Mouse (Mus musculus) c-Kit-positive CD71-positive TER-119-negative erythroid progenitor cells, embryonic 14.5 days (primary cell): ENCODE data around the gene Gm17387.
A peak's percentile ranks its signal among the peaks of the same experiment; 100 is the strongest.

Experiments used
- DNase-seq: peaks from one replicate; pipeline ENCODE4 v3.0.0-alpha.2; 2013; ENCODE audit warnings: low read depth

Gene Gm17387

DNA sequence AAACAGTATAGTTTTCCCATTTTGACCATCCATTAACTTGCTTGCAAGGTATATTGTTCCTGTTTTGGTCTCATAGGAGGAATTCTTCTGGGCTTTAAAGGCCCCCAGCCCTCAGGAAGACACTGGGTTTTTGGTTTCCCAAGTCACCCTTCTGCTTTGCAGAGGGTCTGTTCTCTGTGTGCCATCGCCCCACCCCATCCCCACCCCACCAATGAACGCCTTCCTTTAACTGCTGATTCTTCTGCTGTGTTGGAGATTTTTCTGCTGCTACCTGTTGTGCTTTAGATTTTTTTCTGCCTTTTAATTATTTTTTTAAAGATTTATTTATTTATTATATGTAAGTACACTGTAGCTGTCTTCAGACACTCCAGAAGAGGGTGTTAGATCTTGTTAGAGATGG is at the start of gene Gm17387:
Gene Gm17387 (plus strand): TSS at position 301 of the 400 bp plus-strand sequence.
- DNase-seq = no peak

GRCm38 (mm10) chr7:140981704-140982103 is 47.2 kb upstream of the Gm17387 start:
- no peak for DNase-seq

DNA sequence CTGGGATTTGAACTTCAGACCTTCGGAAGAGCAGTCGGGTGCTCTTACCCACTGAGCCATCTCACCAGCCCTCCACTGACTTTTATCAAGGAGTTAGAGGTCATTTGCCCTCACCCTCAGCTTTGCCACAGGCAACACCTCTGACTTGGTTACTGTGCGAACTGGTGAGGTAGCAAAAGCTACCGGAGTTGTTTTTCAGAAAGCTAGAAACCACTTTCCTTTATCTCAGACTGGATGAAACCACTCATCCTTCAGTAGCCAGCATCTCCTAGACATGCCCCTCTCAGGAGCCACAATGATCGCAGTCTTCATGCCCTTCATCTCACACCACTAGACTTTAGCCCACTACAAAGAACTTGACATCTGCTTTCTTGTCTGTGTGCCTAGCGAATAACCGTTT is 46.0 kb upstream of the Gm17387 start:
- no peak for DNase-seq

DNA sequence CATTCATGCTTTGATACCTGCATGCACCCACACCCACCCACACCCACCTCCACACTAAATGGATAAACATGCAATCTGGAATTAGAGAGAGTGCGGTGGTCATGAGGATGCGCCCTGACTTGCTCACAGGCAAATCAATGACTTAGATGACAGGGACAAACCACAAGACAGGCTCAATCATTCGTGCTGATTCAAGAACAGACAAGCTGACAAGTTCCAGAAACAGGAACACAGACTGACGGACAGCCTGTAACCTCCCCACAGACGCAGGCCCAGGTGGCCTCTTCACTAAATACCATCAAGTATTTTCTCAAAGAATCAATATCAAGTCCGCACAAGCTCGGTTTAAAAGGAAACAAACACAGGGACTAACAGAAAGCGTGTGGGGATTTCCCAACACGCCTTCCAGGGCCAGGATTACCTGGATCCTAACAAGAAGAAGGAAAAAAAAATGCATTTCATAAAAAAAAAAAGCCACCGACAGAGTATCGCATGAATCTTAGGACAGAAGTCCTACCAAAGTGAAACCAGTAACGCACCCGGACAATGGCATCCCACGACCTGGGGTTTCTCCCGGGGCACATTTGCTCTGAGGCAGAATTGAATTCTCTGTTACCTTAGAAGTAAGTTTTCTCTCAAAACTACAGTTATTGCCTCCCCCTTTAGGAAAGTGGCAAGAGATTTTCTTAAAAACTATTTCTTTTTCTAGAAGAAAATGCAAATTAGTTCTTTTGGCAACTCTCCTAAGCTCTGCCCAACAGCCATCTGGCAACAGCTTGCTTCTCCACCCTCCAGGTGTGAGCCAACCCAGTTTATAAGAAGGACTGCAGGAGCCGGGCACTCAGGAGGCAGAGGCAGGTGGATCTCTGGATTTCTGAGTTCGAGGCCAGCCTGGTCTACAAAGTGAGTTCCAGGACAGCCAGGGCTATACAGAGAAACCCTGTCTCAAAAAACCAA is 41.5 kb upstream of the Gm17387 start:
- DNase-seq = no peak

- DNase-seq = no peak
Measured at GRCm38 (mm10) chr7:140989022-140989421, 39.9 kb upstream of the Gm17387 start.

DNA sequence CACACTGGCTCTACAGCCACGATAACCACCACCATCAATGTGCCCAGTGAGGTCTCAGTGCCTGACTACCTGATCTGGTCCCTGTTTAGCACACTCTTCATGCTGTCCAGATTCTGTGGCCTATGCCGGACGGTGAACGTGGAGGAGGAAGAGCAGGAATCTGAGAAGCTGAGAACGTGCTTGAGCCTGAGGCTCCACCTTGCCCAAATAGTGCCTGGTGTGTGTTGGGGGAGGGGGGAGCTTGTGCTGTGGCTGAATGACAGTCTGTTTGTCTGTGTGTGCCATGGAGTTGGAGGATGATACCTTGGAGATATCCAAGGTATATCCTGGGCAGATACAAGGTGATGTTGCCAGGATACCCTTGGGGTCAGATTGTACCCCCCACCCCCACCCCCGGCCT is 38.7 kb upstream of the Gm17387 start:
- no peak for DNase-seq

GRCm38 (mm10) chr7:140990622-140991021 is 38.3 kb upstream of the Gm17387 start:
- no peak for DNase-seq

GRCm38 (mm10) chr7:140991117-140991689 is 37.7 kb upstream of the Gm17387 start:
- DNase-seq = no peak

DNA sequence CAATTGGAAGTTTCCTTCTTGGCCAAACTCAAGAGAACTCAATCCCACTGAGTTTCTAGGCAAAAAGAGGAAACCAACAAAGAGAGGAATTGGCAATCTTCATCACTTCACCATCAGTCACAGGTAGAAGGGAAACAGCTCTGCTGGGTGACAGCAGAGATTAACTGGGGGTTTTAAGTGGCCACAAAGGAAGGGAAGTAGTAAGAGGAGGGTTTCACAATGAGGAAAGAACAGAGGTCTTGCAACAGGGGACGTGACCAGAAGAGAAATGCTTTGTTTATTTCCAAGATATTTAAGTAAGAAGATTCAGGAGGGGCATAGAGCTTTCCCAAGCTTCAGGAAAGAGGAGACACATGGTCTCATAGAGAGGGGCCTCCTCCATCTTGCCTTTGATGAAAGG is 31.1 kb upstream of the Gm17387 start:
- no peak for DNase-seq

DNA sequence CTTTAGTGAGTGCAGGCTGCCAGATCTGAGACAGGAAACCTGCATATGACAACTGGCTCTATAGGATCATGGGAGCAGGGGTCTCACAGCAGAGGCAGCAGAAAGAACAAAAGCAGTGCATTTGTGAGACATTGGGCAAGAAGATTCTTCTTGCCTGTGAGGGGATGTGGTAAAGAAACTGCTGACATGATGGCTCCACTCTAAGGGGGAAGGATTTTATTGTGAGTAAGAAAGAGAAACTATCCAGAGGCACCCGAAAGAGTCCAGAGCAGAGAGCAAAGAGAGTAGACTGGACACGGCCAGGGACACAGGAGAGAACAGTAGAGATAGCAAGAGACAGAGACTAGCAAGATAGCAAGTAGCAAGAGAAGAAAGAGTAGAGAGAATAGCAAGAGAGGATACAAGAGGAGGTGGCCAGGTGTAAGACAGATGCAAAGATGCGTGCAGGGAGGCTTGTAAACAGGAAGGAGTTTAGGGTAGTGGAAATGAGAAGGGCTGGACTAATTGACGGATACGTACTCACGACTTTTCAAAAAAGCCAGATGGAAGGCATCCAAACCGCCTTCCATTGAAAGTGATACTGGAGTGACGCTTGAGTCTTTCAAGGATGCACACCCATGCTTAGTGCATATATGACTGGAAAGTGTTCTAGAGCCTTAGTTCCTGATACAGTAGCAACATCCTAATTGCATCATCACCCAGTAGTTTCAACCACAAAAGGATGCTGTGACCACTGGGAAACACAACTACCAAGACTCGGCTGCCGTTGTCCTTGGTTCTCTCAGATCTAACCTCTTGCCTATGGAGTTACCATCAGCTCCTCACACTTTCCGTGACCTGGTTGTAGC is 29.9 kb upstream of the Gm17387 start:
- DNase-seq = no peak

DNA sequence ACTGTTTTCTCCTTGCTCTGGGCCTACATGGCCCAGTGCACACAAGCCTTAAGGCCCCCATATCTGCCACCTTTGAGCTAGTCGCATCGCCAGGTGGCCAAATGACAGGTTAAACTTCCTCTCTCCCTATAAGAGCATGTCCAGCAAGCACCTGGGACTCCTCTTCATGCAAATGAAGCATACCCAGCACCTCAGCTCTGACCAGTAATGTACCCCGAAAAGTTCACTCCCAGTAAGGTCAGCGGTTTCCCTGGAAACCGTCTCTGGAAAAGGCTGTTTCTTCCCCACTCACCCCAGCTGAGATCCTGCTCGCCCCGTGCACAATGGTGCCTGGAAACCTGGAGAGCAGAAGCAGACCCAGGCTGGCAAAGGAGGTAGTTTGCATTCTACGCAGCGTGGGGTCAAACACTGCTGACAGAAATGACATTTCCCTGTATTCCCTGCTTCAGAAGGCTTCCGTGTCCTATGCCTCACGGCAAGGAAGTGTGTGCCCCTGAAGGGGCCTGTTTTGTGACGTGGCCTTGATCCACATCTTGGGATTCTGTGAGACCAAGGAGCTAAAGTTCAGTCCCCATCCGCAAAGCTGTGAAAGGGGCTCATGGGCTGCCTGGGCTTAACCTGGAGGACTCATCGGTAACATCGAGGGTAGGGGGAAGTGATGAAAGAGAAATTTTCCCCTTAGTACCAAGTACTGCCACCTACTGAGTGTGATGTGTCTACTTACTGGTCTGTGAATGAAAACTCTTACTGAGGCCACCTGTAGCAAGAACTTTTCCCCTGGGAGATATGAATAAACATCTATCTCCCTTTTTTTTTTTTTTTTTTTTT is 27.8 kb upstream of the Gm17387 start:
- no peak for DNase-seq

GRCm38 (mm10) chr7:141003248-141004010 is 25.5 kb upstream of the Gm17387 start:
- DNase-seq = no peak

- DNase-seq = no peak
Measured at GRCm38 (mm10) chr7:141006446-141006845, 22.5 kb upstream of the Gm17387 start.

GRCm38 (mm10) chr7:141006914-141007313 is 22.0 kb upstream of the Gm17387 start:
- no peak for DNase-seq

DNA sequence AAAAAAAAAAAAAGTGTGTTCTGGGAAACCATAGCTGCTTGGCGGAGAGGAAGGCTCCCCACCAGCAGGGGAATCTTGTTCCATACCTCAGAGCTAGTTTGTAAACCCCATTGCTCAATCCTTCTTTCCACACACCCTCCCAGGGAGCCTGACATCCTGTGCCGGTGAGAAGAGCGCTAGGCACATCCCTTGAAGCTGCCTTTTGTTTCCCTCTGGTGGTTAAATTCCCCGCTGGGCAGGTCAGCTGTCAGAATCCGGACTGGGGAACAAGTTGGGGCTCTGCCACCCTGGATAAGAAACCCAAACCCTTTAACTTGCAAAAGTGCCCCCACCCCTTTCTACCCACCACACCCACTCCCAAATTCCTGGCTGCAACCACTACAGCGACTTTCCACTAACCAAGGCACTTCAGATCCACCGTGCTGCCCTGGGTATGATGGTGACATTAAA is 20.6 kb upstream of the Gm17387 start:
- DNase-seq = no peak

- DNase-seq = peak; percentile 70
Measured at GRCm38 (mm10) chr7:141008938-141009660, 19.8 kb upstream of the Gm17387 start.

DNA sequence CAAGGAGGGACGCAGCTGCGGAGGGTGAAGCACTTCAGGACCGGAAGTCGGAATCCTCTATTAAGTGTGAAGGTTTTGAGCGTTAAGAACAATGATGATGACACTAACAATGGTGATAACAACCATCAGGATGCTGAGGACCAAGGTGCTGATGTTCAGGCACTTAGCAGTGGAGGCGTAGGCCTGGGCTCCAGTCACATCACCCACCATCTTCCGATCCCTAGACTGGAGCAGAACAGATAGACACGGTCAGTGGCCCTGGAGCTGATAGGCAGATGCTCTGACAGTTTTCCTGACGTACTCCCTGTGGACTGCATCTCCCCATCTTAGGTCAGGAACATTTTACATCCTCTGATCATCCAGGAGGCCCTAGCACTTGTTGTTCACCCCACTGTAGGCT is 19.3 kb upstream of the Gm17387 start:
- DNase-seq = no peak

DNA sequence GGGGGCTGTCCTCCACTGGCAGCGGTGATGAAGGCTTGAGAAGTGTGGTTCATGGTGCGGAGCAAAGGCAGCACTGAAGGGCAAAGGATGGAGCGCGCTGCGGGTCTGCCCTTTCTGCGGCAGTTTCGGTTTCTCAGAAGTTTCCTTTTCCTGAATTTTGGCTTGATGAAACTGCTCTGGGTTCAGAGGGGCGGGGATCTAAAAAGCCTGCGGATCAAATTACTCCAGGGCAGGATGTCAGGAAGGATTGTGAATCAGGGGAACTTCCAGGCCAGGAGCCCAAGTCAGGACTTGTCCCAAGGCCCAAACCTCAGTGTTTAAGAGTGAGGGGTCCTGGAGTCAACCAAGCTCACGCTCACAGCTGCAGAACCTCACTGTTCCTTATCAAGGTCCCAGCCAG is 18.3 kb upstream of the Gm17387 start, which contains the start of gene Ifitm3:
Gene Ifitm3 (minus strand): TSS at position 178 of the 400 bp plus-strand sequence.
- no peak for DNase-seq

- no peak for DNase-seq
Measured at GRCm38 (mm10) chr7:141011238-141011770, 17.6 kb upstream of the Gm17387 start.
